Mouse (Mus musculus): ENCODE measurements around the gene Lyve1.
"Not testable (repeated sequence)": the region's sequence is repeated elsewhere in the genome, so short reads cannot be mapped to it uniquely, and the experiment has no call there.

Gene Lyve1

DNA sequence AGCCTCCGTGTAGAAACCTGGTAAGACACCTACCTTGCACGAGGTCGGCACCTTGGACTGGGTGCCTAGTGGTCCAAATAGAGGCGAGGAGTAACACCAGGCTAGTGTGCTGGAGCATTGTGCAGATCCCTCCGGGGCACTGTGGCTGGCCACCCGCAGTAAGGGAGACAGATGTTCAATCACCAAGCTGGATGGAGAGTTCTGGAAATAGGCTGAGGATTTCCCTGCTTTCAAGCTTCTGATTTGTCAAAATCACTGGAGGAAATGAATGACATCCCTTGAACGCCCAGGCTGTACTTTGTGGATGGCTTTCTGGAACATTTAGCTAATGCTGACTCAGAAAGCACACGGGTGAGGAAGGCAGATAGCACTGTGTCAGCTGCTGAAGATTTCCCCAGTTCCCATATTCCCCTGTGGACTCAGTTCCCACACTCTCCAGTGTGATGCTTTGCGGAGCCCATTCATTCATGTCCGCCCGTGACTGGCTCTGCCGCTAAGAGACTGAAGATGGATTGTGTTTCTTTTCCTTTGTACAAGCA, at the start of gene Lyve1:
Gene Lyve1, minus strand, starts transcription at position 489 of the 539 bp plus-strand sequence.
- no peak for DNase-seq

DNA sequence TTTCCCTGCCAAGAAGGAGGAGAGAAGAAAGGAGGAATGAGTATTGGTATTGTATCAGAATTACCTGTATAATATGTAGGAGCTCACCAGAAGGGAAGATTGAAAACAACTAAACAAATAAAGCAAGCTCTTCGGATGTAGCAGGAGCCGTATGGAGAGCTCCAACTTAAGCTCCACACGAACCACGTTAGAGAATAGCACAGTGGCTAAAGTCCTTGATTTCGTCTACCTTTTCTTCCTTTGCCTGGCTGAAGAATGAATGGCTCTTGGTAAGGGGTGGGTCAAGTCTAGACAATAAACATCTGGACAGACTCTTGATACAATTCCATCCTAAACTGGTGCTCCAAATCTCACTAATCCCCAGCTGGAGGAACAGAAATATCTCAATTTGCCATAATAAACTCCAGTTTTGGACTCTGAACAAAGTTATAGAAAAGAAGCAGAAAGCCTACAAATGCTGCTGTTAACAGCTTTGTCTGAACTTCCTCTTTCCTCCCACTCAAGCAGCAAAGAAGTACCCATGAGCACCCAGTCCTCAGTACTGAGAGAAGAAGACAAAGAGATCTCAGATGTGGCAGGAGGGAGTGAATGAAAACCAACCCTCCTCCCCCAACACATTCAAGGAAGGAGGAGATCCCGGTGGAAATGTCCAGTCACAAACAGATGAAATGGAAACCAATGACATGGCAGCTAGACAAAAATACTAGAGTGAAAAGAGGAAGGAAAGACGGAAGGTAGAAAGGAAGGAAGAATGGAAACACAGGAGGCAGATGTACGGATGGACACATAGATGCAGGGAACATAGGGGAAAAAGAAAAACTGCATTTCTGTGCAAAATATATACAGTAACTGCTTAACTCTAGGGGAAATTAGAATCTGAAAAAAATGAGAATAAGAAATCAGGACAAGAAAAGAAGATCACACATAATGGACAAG, 45.4 kb upstream of the Lyve1 start:
- DNase-seq: no peak

DNA sequence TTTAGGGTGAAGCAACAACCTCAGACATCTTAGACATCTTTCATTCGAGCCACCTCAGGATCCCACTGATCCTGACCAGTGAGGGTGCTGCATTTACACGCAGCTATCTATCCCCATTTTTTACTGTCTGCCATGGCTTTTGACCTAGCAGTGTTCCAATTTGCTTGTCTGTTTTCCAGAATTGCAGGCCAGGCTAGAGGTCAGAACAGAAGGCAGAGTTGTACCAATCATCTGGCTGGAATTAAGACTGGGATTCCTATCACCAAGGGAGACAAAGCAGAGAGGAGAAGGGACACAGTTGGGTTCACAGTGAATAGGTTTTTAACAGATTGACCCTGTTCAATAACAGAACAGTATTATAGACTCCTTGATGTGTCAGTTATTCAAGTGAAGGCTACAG, 43.5 kb upstream of the Lyve1 start:
- no peak for DNase-seq

DNA sequence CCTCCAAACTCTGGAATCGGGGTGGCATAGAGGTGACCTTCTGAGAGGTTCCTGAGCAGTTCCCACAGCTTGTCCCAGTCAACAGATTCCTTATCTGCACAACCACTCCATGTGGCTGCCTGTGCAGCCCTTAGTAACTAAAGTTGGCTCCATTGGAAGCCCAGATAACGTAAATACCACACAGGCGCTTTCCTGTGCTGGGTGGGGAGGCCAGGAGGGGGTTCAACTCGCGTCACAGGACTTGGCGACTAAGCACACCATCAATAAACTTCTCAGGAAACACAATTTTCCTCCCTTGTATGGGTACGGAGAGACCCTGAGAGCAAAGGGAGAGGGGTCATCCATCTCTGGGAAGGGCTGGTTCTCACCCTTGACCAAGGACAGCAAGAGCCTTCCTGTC, 40.2 kb upstream of the Lyve1 start:
- no peak for DNase-seq

DNA sequence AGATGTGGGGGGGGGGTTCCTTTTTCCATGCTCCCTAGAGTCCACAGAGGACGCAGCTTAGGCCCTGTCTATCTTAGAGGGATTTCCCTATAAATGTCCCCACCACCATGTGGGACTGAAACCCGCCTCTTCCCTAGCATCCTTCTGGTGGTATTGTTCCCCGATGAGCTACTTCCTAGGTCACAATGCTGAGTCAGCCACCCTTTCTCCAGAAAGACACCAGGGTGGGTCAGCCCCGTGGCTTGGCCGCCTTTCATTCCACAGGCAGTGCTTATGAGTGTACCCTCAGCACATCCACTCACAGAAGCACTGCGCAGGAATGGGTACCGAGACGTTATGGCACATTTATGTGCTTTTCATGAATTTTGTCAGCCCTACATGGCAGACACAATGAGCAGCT, 34.2 kb upstream of the Lyve1 start:
- no peak for DNase-seq

DNA sequence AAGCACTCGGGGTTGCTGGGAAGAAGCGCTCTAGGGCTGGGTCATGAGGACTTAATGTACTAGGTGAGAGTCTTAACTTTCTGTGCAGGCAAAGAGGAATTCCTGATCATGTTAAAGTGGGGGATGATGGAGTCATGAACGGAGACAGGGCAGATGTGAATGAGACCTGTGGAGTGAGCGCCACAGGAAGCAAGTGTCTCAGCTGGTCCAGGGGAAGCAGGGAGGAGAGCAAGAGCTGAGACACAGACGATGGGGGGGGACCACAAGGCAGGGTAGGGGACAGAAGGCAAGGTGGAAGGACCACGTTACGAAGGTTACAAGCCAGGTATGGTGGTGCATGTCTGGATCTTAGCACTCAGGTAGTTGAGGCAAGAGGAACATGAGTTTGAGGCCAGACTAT, 33.4 kb upstream of the Lyve1 start:
- no peak for DNase-seq

DNA sequence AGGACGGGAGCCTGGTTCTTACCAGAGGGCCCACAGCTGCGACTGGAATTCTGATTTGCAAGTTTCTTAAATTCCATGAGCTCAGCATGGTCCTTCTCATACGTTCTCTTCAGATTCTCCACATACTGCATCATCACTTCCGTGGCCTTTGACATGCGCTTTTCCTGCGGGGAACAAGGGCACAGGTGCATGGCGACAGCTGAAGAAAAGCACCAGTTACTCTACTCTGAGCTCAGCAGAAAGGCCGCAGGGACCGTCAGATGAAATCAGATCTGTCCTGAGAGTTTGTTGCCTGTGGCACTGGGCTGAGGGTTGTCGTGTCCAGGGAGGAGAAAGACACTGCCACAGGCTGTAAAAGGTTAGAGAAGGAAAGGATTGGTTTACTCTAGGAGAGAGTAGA, 32.7 kb upstream of the Lyve1 start:
- not testable (repeated sequence) for DNase-seq

DNA sequence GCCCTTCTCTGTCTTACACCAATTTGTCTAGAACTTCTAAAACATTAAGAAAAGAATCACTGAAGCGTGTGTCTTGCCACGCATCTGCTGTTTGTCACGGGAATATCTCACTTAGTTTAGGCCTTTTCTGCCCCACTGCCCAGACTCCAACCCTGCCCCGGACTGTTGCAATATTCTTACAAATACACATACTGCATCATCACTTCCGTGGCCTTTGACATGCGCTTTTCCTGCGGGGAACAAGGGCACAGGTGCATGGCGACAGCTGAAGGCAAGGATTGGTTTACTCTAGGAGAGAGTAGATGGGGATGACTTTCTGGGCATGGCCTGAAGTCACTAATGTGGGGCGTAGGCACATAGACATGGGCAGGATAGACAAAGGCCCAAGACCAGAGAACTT, 31.6 kb upstream of the Lyve1 start:
- no peak for DNase-seq

DNA sequence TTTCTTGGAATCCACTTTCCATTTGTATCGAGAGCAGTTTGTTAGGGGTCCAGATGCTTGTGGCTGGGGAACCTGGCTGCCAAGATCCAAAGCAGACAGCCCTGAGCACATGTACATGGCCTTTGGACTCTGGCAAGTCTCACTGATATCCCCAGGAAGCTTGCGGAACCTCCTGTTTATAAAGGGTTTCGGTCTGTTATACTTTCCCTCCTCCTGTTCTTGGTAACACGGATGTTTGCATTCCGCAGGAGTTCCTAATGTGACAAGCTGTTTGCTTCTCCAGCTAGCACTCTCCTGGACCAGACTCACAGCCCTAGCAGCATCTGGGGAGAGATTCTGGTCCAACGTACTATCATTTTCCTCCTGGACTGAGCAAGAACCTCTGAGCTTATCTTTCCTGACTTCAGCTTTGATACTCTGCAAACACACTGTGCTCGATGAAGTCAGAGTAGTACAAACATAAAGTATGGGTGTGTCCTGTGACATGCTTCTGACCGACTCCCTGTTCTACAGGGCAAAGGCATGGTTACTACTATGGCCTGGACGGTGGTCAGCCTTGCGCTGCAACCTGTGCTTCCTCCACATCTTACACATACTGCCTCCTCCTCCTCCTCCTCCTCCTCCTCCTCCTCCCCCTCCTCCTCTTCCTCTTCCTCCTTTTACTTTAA, 31.0 kb upstream of the Lyve1 start:
- DNase-seq: no peak

DNA sequence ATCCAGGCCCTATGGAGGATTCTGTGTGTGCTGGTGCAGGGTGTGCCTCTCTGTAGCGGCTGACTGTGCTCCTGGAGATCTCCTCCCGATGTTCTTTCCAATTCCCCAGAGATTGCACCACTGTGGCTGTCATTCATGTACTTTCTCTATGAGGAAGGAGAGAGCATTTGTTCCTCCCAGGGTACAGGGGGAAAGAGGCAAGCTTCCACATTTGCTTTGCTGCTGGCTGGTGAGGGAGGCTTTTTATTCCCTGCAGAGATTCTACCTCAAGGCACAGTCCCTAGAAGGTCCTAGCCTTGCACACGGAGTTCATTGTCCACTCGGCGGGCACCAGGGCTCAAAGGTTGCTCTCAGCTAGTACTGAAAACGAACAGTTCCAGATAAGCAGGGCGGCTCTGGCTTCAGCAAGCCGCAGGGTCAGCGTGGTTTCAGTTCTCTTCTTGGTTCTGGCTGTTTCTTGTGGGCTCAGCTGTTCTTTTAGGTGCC, 28.5 kb upstream of the Lyve1 start:
- peak; percentile 14 for DNase-seq

DNA sequence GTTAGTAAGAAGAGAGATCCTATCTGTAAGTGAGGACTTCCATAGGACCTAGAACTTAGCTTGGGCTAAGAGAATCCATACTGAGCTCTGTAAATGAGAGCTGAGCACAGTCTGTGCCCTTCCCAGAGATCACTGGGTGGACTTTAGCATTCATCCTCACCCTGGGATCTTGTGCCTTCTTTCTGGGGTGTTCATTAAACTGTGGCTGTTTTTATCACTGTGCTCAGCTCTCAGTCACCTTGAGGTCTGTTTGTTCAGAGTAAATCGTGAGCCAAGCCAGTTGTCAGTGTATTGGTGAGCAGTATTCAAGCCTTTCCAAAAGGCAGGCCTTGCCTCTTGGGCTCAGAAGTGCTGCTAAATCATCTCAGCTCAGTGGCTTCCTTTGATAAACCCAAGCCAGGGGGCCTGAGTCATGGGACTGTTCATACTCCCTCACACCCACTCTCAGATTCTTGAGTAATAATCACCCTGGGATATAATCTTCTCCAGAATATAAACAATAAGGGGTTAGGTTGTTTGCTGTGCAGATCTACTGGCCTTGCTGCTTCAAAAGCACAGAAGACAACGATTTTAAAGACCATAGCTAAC, 18.8 kb upstream of the Lyve1 start:
- no peak for DNase-seq

DNA sequence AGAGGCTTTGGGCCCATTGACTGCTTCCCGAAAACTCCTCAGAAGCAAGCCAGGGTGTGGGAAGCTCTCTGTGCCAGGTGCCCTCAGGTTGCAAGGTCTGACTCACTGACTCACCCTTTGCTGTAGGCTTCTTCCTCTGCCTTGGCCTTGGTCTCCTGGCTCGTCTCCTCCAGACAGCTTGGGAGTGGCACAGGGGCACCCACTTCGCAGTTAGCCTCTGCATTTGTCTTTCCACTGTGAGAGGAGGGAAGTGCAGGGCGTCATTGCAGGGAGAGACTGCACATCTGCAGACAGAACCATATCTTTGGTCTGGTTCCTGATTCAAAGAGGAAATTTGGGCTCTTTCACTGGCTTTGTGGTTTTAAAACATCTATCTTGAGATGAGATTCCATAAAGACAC, 15.0 kb upstream of the Lyve1 start:
- DNase-seq: no peak

DNA sequence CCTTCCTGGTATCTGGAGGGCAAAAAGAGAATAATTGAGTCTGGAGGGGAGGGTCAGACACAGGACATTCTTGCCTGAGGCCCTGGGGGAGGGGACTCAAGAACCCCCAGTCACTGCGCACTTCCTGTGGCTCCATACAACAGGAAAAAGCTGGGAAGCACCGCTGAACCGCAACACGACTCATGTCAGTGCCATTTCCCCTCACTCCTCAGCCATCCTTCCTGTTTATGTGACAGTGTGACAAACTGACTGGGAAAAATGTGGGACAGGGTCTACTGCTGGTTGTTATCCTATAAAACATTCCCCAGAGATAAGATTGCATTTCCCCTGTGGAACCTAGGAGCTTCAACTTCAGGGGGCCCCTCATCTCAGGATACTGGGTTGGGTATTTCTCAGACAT, 13.9 kb upstream of the Lyve1 start:
- no peak for DNase-seq

DNA sequence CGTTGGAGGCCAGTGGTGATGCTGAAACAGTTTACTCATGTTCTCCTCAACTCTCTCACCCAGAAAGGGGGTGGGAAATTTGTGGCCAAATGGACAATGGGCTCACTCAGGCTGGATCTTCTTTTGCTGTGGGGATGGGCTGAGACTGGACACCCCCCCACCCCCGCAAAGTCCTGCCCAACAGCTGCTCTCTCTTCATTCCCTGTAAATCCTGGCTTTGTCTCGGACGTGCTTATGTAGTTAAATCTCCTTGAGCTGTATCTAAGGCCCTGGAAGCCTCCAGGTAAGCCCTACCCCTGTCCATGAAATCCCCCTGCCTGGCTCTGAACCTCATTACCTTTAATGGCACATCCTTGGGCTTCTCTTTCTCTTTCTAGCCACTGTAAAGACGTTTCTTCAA, 5.8 kb upstream of the Lyve1 start:
- no peak for DNase-seq

DNA sequence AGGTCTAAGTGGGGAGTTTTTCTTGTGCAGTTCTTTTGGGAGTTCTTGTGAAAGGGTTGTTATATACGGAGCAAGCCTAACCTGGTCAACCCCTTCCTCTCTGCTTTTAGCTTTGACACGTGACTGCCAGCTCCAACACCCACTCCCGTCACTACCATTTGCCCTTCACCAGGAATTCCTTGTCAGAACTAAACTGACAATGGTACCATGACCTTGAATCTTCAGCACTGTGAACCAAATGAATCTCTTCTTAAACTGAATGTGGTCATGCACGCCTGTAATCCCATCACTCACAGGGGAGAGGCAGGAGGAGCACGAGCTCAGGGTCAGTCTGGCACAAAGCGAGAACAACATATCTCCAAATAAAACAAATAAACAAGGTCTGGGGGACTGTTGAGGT, 4.1 kb upstream of the Lyve1 start:
- DNase-seq: no peak

DNA sequence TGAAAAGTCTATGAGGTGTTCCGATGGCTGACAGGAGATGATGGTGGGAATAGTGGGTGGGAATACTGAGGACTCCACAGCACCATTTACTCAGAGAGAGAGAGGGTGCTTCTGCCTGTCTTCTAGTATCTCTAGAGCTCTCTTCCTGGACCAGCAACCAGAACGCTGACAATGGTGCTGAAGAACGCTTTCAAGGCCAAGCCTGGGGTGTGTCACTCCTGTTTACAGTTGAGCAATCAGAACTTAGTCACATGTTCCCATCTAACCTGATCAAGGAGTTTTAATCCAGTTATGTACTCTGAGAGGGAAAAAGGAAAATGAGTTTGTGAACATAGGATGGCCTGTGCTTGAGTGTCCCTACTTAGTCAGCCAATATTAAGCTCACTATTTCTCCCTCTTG, 3.0 kb upstream of the Lyve1 start:
- no peak for DNase-seq

DNA sequence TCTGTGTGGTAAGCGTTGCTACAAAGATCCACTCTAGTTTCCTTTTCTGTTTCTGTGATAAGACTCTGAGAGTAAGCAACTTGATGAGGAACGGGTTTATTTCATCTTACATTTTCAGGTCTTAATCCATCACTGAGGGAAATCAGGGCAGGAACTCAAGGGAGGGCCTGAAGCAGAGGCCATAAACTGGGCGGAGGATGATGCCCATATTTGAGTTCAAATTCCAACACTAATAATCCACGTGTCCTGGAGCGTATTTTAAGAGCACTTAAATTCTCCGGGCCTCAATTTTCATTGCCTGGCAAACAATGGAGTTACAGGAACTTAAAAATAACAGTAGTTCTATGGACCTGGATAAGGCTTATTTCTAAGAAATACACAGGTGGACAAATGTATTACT, 2.5 kb upstream of the Lyve1 start:
- no peak for DNase-seq

DNA sequence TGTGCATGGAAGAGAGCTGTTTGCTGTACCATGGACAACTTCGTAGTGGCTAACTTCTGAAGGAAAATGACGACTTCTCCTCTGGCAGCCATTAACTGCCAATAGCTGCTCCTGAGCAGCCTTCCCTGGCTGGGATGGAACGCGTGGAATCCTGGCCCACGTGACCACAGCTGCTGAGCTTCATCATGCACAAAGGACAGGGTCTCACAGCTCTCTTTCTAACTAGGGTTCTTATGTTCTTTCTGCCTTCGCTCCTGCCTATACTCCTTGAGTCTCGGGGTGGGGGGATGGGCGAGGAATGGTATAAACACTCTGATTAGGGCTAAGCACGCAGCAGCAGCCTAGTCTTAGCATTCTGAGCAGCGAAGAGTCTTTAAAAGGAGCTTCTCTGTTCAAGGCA, 2.0 kb upstream of the Lyve1 start:
- DNase-seq: no peak

DNA sequence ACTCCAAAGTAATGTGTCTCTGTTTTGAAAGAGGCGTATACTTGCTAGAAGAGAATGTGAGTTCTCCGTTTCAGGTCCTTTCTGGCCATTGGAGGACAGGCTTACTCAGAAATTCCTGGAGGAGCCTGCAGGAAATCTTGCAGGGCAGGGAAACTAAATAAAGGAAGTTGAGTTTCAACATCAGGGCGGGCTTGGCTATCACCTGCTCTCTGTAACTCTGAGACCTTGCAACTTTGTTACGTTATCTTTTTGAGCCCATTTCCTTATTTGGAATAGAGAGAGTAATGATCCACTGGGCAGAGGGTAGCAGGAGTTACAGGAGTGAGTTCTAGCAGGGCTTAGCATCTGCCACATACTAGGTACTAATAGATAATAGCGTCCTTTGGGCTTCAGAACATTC, 2.9 kb downstream of the Lyve1 start:
- DNase-seq: no peak

DNA sequence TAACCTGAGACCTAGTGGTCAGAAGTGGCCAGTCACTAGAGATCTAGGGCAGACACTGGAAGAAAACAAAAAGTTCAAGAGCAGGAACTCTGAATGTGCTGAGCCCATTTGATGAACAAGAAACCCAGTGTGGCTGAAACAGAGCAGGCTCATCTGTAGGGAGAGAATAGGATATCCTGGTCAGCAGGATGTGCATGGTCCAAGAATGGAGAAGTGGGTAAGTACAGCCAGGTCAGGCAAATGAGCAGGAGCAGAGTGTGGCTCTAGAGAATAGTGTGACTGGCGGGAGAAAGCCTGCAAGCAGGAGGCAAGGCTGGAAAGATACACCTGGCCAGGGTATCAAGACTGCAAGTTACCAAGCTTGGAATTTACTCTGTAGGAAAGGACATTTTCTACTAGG, 7.4 kb downstream of the Lyve1 start:
- no peak for DNase-seq

DNA sequence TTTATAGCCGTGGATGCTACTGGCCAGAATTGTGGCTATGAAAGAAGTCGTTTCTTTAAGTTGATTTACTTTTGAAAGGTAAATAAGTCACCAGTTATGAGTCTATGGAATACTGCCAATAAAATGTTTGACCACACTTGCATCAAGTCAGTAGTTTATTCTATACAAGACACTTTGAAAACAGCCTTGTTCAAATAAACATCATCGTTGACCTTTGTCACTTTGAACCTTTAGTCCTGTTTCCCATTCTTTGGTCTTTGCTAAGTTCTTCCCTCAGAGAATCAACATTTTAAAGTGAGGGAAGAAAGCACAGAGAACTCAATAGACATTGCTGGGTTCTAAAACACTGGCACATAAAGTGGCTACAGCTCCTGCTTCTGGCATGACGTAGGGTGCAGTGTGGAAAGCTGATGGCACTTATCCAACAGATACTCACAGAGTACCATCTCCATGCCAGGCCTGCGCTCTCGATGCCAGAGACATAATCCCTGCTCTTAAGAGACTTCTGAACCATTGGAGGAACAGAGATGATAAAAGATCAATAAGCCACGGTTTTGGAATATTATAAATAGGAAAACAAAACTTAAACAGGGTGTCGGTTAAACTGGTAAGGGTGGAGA, 8.0 kb downstream of the Lyve1 start:
- no peak for DNase-seq

DNA sequence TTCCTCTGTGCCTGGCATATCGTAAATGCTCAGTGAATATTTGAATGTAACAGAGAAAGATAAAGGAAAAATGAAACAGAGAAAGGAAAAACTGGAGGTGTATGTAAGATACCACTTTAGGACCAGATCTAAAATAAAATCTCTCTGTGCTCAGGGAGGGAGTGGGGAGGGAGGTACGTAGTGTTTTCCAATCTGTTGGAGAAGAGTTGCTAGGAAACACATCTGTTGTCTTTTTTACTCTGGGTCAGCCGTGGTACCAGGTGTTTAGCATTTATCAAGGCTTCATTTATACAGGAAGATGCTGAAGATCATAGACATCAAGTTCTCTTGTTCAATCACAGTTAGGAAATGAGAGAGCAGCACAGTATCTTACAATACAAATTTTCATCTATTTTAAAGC, 8.5 kb downstream of the Lyve1 start:
- peak; percentile 44 for DNase-seq

DNA sequence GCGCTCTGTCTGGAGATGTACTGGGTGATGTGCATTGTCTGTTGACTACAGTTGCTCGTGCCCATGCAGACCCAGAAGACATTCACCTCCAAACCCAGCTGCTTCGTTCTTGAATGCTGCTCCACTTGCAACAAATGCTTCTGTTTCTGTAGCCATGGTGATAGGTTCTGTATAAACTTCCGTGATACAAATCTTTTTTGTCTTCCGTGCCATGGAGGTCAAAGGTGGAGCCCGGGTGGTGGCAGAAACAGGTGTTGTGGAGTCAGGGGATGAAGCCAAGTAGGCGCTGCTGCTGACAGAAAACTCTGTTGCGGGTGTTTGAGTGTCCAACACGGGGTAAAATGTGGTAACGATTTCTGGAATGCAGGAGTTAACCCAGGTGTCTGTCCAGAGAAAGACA, 9.4 kb downstream of the Lyve1 start:
- no peak for DNase-seq

Data from right cerebral cortex, adult 18-20 months (tissue).